Mouse (Mus musculus): ENCODE measurements around the gene Rab25.
A peak's percentile ranks its signal among the peaks of the same experiment; 100 is the strongest.
"Not testable (repeated sequence)": the region's sequence is repeated elsewhere in the genome, so short reads cannot be mapped to it uniquely, and the experiment has no call there.

Gene Rab25

DNA sequence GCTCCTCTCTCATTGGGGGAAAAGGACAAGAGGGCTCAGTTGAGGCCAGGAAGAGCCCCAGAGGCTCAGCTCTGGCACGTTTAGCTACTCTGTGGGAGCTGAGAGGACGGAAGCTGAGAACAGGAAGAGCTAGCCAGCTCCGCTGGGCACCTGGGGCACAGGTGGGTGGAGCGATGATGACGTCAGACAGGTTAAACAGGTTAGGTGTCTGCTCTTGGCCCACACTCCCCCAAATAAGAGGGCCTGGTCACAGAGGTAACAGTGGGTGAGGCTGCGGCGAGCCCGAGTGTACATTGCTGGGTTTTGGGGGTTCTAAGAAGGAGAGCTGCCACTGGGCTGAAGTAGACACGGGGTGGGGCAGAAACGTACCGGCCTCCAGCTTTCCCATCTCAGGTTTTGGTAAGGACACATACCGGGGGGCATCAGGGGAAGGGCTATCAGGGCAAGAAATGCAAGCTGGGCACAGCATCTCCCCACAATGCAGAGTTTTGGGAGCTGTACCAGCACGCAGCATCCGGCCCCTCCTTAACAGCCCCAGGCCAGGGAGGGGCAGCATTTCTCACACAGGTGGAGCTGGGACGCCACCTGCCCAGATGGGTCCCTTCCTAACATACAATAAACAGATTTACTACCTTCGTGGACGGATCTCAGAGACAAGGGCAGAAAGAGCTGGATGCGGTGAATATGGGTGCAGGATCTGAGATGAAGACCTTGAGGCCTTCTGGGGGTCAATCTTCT, at the start of gene Rab25:
Gene Rab25, minus strand, starts transcription at position 121 of the 738 bp plus-strand sequence.
- DNase-seq (ENCODE audit: low spot score), result no peak

DNA sequence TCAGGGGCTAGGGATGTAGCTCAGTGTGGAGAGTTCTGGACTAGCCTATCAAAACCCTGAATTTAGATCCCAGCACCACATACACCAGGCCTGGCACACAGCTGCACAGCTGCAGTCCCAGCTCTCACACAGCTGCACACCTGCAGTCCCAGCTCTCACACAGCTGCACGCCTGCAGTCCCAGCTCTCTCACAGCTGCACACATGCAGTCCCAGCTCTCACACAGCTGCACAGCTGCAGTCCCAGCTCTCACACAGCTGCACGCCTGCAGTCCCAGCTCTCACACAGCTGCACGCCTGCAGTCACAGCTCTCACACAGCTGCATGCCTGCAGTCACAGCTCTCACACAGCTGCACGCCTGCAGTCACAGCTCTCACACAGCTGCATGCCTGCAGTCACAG, 48.4 kb upstream of the Rab25 start:
- DNase-seq (ENCODE audit: low spot score), result not testable (repeated sequence)

DNA sequence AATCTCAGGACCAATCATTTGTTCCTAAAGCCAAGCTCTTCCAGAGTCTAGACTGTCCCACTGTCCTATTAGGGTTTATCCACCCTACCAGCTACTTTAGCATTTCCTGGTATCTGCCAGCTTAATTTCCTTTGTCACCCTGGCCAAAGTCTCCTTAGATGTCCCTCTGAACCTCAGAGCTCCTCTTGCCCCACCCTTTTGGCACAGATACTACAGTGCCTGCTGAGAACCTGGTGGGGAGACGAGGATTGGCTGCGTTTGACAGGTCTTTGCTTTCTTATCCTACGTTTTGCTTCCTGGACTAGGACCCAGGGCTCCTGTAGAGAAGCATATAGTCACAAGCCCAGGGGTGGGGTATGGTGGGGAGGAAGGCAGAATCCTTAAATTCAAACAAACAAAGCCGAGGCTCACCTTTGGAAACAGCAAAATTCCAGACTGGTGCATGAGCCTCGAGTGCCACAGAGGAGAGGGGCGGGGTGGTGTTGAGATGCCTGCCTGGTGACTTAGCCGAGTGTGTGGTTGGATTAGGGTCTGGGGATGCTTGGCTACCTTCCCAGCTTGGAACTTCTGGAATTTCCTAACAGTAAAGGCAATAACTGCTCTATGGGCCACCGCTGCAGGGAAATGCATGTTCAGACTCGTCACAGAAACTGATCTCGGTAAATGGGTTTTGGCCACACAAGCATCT, 45.9 kb upstream of the Rab25 start:
- DNase-seq (ENCODE audit: low spot score), result no peak

DNA sequence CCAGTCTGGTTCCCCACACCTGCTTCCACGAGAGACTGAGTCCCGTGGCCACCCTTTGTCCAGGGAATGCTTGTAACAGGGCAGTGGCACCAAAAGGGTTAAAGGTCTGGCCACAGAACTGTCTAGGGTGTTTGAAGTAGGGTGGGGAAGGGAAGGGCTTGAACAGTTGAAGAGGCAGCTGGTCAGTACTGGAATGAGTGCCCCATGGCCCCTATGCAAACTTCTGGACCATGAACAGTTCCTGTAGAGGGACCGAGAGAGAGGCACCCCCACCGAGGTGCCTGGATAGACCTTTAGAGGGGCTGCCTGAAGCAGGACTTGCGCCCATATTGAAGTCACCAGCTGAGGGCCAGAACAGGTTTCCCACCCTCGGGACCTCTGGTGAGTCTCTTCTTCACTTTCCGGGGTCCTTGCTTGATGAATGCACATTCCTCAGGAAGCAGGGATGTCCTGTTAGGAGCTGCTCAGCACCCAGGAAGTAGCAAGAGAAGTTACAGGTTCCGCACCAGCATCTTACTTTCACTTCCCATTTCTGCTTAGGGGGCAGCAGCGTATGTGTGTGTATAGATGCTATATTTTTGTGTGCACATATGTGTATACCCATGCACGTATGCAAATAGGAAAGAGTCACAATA, 45.0 kb upstream of the Rab25 start:
- DNase-seq (ENCODE audit: low spot score), result no peak

DNA sequence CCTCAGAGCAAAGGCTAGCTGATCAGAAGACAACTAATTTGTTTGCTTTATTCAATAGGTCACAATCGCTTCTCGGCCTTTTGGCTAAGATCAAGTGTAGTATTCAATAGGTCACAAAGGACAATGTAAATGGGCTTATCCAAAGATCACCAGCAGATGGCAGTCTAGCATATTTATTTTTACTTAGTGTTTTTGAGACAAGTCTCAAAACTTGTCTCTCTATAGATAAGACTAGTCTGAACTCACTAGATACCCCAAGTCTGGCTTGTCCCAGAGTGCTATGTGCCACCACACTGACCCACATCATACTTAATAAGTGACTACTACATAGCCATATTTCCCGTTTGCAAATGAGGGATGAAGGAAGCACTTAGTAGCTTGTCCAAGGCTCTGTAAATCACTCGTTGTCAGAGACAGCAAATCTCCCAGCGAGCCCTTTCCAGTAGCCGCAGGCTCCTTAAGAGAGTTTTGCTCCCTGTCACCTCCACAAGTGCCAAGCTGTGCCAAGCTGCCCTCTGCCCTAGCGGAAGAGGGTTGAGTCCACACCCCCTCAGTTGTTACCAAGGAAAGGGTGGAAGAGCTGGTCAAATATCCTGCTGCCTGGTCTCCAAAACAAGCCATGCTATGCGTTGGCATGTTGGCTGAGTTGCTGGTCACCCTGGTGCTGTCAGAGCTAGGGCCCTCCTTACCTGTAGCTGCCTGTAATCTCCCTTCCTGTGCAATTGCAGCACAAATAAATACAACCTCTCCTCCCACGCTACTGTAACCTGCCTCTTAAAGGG, 44.0 kb upstream of the Rab25 start:
- peak; percentile 43 for DNase-seq (ENCODE audit: low spot score)

DNA sequence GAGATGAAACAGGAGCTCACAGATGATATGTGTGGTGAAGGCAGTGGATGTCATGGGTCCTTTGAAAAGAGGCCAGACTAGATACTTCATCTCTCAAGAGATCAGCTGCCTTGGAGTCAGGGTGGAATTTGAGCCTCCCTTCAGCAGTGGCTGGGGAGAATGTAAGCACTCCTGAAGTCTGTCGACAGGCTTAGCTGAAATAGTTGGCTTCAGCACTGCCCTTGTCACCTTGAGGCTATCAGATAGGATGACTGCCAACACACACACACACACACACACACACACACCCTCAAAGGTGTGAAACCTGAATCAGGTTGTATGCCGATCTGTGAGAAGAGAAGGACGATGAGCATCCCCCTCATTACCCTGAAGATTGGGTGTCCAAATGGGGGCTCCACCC, 42.9 kb upstream of the Rab25 start:
- no peak for DNase-seq (ENCODE audit: low spot score)

DNA sequence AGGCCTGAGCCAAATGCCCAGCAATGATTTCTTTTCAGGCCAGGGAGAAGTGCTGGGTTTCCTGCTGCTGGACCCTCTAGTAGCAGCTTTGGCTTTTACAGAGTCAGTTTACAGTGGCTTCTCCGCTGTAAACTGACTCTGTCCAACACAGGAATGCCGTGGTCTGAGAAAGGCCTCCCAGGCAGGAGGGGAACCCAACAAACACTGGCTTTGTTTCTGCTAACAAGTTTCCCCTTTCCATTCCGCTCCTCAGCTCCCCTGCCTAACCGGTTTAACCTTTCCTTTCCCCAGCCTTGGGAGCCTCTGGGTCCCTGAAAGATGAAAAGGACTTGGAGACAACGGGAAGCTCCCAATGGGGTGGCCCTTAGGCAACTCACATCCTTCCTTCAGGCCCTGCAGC, 42.1 kb upstream of the Rab25 start:
- DNase-seq (ENCODE audit: low spot score), result no peak

DNA sequence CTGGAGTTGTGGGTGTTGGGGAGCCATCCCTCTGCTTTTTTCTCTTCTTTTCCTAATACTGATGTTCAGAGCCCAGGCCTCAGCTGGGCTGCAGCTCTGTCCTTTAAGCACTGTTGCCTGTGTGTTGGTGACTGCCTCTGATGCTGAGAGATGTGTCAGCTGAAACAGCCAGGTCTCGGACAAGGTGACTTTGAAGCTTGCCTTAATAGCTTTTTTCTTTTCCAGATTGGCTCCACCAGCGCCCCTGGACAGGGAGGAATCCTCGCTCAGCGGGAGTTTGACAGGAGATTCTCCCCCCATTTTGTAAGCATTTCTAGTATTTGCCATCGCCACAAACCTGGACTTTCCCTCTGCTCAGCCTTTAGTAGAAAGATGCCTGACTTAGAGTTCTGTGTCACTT, 38.5 kb upstream of the Rab25 start:
- DNase-seq (ENCODE audit: low spot score), result no peak

DNA sequence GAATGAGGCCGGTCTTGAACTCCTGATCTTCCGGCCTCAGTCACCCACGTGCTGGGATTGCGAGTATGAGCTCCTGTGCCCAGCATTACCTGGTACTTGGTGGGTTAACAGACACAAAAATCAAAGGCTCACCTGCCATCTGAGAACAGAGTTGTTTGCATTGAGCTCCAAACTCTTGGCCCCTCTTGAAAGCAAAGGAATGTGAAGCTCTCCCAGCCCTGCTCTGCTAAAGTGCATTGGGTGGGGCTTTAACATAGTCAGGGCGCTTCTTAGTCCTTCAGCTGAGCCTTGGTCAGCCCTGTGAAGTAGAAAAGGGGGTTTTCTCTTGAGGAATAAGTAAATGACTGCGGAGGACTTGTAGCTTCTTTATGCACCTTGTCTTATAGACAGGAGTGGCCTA, 37.7 kb upstream of the Rab25 start:
- no peak for DNase-seq (ENCODE audit: low spot score)

DNA sequence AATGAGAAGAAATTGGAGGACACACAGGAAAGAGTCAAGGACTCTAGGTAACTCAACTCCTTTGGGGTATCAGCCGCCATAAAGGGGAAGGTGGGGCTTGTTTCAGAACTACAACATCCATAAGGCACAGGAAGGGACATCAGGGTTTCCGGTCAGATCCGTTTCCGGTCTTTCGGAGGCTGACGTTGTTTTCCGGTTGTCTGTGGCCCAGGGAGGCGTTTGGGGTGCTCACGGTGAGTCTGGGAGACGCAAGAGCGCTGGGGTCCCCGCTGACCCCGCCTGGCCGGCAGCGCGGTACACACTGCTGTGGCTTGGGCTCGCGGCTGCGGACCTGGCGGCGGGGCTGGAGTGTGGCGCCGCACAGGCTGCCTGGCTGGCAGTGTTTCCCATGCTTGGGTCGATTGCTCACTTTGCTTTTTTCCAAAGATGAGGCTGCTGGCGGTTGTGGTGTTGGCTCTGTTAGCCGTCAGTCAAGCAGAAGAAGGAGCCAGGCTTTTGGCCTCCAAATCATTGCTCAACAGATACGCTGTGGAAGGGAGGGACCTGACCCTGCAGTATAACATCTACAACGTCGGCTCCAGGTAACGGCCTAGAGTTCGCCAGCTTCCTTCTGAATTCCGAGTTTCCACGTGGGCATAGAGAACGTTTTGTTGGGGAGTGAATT, 31.5 kb upstream of the Rab25 start:
- DNase-seq (ENCODE audit: low spot score), result peak; percentile 64

DNA sequence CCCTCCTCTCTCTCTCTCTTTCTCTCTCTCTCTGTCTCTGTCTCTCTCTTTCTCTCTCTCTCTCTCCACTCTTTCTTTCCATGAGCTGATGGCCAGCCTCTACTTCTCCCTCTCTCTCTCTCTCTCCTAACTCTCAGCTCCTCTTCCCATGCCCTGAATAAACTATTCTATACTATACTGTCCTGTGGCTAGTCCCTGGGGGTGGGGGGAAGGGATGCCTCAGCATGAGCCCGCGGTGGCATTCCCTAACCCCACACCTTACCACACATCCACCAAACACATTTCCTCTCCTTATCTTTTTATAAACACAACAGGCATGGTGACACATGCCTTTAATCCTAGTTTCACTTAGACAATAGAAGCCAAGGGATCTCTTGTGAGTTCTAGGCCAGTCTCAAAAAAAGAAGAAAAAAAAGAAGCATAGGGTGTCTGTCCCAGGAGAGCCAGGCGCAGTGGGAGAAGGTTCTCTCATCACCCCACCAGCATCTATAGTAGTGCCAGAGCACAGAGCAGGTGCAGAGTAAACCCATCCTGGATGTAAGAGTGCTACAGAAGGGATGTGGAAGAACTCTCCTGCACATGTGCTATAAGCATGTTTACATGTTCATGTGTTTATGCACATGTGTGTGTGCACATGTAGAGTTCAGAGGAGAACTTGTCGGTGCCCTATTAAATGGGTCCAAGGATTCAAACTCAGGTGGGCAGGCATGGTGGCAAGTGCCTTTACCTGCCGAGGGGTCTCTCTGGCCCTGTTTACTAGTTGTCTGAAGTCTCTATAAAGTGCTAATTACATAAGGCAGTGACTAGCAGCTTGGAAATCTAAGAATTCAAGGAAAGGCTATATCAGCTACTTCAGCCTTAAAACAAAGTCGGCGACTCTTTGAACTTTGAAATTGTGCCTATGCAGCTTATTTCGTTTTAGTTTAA, 30.7 kb upstream of the Rab25 start:
- no peak for DNase-seq (ENCODE audit: low spot score)

DNA sequence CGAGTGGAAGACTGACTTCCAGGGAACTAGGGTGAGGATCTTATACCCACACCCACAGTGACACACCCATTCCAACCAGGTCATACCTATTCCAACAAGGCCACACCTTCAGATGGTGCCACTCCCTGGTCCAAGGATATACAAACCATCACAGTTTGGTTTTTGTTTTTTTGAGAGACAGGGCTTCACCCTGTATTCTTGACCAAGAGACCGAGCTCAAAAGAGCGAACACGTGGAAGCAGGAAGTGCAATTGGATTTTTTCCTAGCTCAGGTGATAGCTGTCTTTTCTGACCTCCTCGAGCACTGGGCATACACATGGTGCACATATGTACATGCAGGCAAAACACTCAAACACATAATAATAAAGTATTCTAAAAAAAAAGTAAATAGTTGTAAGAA, 29.7 kb upstream of the Rab25 start:
- not testable (repeated sequence) for DNase-seq (ENCODE audit: low spot score)

DNA sequence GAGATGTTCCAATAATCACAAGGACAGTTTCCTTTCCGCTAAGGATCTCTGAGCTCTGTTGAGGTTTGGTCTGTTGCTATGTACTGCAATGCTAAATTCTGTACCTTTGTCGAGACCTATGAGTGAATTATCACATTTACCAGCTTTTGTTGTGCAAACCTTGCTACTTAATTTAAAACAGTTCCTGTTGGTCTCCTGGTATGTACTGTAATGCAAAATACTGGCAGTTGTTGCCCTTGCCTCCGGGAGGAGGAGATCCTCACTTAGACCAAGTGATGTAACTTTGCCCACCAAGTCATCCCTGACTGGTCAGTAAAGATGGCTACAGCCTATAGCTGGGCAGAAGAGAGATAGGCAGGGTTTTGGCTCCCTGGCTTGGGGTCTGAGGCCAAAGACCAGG, 27.4 kb upstream of the Rab25 start, which contains the start of gene Ssr2:
Gene Ssr2, plus strand, starts transcription at position 337 of the 400 bp plus-strand sequence.
- no peak for DNase-seq (ENCODE audit: low spot score)

DNA sequence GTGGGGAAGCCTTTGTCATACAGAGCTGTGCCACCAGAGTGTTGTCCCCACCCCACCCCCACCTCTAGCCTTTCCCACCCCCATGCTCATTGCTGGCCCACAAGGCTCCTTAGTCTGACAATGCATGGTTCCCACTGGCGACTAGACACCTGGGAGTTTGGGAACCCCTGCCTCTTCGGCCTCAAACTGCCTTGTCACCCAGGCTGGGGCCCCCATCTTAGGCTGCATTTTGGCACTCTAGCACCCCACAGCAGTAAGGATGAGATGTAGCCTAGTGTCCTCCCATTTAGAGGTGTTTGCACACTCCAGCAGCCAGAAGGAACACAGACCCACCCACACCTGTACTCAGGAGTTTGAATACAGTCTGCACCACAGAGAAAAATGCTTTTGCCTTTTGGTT, 25.7 kb upstream of the Rab25 start:
- DNase-seq (ENCODE audit: low spot score), result no peak

DNA sequence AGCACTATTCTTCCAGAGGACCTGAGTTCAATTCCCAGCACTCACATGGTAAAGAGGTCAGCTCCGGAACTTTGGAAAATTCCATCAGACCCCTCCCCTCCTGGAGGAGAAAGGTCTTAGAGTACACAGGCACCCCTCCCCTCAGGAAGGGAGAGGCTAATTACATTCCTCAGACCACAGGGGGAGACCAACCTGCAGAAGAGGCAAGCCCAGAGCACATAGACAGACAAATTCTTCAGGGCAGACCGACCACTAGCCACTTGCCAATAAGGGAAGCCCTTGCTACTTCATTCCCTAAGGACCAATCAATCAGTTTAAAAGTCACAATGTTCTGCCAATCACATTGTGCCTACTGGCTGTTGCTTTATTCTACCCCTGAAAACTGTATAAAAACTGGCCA, 24.7 kb upstream of the Rab25 start:
- DNase-seq (ENCODE audit: low spot score), result no peak

DNA sequence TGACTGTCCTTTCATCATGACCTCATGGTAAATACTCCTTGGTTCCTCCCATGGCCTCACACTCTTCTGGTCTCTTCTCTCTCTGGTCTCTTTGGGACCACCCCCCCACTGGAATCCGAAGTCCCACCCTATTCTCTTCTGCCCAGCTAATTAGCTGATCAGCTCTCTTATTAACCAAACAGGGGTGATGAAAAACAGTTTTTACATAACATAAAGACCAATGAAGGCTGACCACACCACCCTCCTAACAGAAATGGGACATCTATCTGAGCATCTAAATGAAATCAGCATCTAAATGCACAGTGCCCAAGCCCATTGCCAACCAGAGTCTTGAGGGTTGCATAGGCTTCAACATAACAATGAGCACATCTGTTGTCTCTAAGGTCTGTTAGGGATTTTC, 23.8 kb upstream of the Rab25 start:
- no peak for DNase-seq (ENCODE audit: low spot score)

DNA sequence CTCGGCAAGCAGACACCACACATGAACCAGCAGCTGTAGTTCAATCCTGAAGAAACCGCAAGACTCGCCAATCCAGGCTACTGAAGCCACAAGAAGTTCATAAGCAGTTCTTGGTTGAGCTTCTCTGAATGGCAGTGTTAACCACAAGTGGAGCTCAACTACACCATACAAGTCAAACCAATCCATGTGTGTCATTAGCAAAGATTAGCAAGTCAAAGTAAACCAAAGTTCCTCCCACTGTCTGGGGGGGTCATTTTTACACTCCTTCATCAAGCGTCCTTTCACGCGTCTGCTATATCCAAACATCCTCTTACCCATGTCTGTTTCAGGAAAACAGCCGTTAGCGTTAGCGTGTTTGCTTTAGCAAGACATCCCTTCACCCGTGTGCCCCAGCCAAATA, 22.2 kb upstream of the Rab25 start:
- no peak for DNase-seq (ENCODE audit: low spot score)

DNA sequence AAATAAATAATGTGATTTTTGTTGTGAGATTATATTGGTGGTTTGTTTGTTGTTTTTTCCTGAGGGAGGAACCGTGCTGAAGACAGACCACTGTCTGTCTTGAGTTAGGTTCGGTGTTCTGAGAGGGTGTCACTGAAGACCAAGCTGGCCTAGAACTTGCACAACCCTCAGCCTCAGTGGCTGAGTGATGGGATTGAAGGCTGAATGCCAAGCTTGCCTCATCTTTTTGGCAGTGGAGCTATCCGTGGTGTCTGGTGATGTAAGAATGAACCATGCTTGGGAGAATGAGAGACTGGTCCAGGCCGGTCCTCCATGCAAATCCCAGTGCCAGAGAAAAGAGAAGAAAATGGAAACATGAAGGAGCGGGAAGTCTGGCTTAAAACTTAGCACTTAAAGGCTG, 21.6 kb upstream of the Rab25 start:
- no peak for DNase-seq (ENCODE audit: low spot score)

DNA sequence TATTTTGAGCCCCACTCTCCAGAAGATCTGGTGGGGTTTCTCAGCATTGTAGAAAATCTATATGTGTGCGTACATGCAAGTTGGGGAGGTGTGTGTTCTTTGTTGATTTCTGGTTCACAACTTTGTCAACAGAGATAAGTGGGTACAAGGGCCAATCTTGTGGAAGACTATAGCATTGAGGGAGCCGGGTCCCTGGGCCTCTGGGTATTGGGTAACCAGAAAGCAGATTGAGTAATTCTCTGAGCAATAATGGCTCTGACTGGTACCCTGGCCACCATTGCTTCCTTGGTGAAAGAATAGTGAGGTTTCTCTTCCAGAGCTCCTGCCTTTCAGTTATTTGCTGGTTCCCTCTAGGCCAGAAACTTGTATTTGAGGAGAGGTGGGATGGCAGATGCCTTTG, 21.0 kb upstream of the Rab25 start:
- no peak for DNase-seq (ENCODE audit: low spot score)

DNA sequence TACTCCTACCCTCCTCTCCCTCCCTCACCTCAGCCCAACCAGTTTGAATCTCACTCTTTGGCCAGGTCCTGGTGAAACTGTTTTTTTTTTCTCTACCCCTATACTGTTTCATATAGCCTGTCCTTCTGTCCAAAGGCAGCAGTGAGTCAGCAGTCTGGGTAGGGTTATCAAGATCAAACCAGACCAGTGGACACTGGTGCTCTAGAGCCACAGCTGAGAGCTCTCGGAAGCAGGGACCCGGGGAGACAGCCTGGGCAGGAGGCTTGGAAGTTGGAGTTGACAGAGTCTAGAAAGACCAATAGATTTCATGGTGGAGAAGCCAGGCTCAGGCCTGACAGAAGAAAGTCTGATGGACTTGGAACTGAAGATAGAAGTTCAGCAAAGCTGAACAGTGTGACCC, 20.5 kb upstream of the Rab25 start:
- no peak for DNase-seq (ENCODE audit: low spot score)

DNA sequence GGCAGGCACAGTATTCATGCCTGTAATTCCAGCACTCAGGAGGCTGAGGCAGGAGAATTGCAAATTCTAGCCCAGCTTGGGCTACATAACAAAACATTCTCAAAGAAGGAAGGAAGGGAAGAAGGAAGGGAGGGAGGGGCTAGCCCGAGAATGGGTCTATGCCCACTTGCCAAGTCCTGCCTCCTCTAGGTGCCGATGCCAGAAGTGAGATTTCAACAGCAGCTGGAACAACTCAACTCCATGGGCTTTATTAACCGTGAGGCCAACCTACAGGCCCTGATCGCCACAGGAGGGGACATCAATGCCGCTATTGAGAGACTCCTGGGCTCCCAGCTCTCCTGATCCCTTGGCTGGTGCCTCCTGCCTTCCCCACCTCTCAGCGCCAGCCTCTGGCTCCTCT, 19.8 kb upstream of the Rab25 start:
- no peak for DNase-seq (ENCODE audit: low spot score)
